ENCODE assay signal across 9 mouse cellular contexts in genomic region chr4:46258774-46259173, GRCm38 (mm10).
A peak's percentile ranks its signal among the peaks of the same experiment; 100 is the strongest.
DNase-seq lines count a peak whose midpoint lies in the region; ATAC-seq and TF ChIP-seq lines count a peak whose summit lies in the region.
"Had no signal": no experiment of that assay in that cellular context is flagged by ENCODE, and none has a peak within 500 bp of the region (broad histone marks: within the 10 kb centered on the region; RNA-seq: fewer than 3 reads in every experiment).

No protein-coding gene starts in this region.

- no peak overlapping the region for H3K4me3 ChIP-seq in heart, postnatal 0 days (ENCODE audit: low read depth, low read length)
- no peak overlapping the region for H3K4me3 ChIP-seq in heart, embryonic 10.5 days
- H3K4me3 ChIP-seq in midbrain, embryonic 14.5 days (replicated peaks; ENCODE audit: low read depth, low read length): no peak overlapping the region
- no peak overlapping the region for H3K4me3 ChIP-seq in midbrain, embryonic 13.5 days (replicated peaks)
- H3K4me3 ChIP-seq in hindbrain, embryonic 16.5 days (ENCODE audit: low read length): no peak overlapping the region
- H3K4me3 ChIP-seq: midbrain, embryonic 15.5 days had no signal

- H3K9me3 ChIP-seq in heart, postnatal 0 days (replicated peaks; ENCODE audit: control insufficient read depth, low read length): no peaks in the 10 kb centered on the region
- H3K9me3 ChIP-seq in heart, embryonic 10.5 days: no peaks in the 10 kb centered on the region
- no peaks in the 10 kb centered on the region for H3K9me3 ChIP-seq in midbrain, embryonic 14.5 days (ENCODE audit: control insufficient read depth, low read length)
- H3K9me3 ChIP-seq in midbrain, embryonic 13.5 days: no peaks in the 10 kb centered on the region
- no peaks in the 10 kb centered on the region for H3K9me3 ChIP-seq in hindbrain, embryonic 16.5 days (ENCODE audit: control insufficient read depth, low read length)
- H3K9me3 ChIP-seq: midbrain, embryonic 15.5 days had no signal

- DNase-seq in heart, postnatal 0 days (ENCODE audit: low spot score): peak; percentile 42
- DNase-seq in heart, embryonic 10.5 days (ENCODE audit: low spot score): no peak
- peak; percentile 23 for DNase-seq in midbrain, embryonic 14.5 days
- DNase-seq in cerebellum, postnatal 10 days: peak; percentile 57 to 67
- peak; percentile 48 for DNase-seq in right cerebral cortex, postnatal 14 days
- DNase-seq in kidney, postnatal 14 days: no peak

- no peaks in the 10 kb centered on the region for H3K4me1 ChIP-seq in heart, postnatal 0 days (ENCODE audit: control insufficient read depth, insufficient read depth)
- H3K4me1 ChIP-seq in heart, embryonic 10.5 days: peaks cover 5% of the 10 kb centered on the region; the same call in 1 of the 2 replicates
- H3K4me1 ChIP-seq in midbrain, embryonic 14.5 days (ENCODE audit: control insufficient read depth, insufficient read depth, low read length): no peaks in the 10 kb centered on the region
- H3K4me1 ChIP-seq in midbrain, embryonic 13.5 days (replicated peaks): no peaks in the 10 kb centered on the region
- H3K4me1 ChIP-seq in hindbrain, embryonic 16.5 days (ENCODE audit: control insufficient read depth, insufficient read depth, low read depth, low read length): no peaks in the 10 kb centered on the region
- H3K4me1 ChIP-seq: midbrain, embryonic 15.5 days had no signal

- no peak for TF ChIP-seq EP300 in heart, postnatal 0 days (IDR thresholded peaks at IDR 0.05; ENCODE audit: low read depth)

- no peak overlapping the region for H3K27ac ChIP-seq in heart, postnatal 0 days (ENCODE audit: low read depth)
- H3K27ac ChIP-seq in heart, embryonic 10.5 days: no peak overlapping the region
- no peak overlapping the region for H3K27ac ChIP-seq in midbrain, embryonic 14.5 days (replicated peaks; ENCODE audit: low read depth, low read length)
- H3K27ac ChIP-seq in midbrain, embryonic 13.5 days: no peak overlapping the region
- H3K27ac ChIP-seq in hindbrain, embryonic 16.5 days (ENCODE audit: low read depth, low read length): no peak overlapping the region
- H3K27ac ChIP-seq: midbrain, embryonic 15.5 days had no signal

- H3K27me3 ChIP-seq in heart, postnatal 0 days (ENCODE audit: control insufficient read depth, insufficient read depth, low read length): 0 out of 2 replicates have a peak, but pooled peaks cover 3% of the 10 kb centered on the region
- H3K27me3 ChIP-seq in heart, embryonic 10.5 days (ENCODE audit: insufficient read depth, poor library complexity, severe bottlenecking): 0 out of 2 replicates have a peak, but pooled peaks cover 10% of the 10 kb centered on the region
- no peaks in the 10 kb centered on the region for H3K27me3 ChIP-seq in midbrain, embryonic 14.5 days (ENCODE audit: control insufficient read depth, insufficient read depth, low read length)
- no peaks in the 10 kb centered on the region for H3K27me3 ChIP-seq in midbrain, embryonic 13.5 days
- no peaks in the 10 kb centered on the region for H3K27me3 ChIP-seq in hindbrain, embryonic 16.5 days (replicated peaks; ENCODE audit: control insufficient read depth, insufficient read depth, low read length)
- H3K27me3 ChIP-seq: midbrain, embryonic 15.5 days had no signal

- WGBS in heart, postnatal 0 days: 38% methylated on average over 5 of the region's 5 CpGs
- WGBS in heart, embryonic 10.5 days: 63% methylated on average over 5 of the region's 5 CpGs
- whole genome bisulfite sequencing in midbrain, embryonic 14.5 days: 75% methylated on average over 5 of the region's 5 CpGs
- WGBS in midbrain, embryonic 13.5 days: 67% methylated on average over 5 of the region's 5 CpGs
- 74% methylated on average over 5 of the region's 5 CpGs for WGBS in hindbrain, embryonic 16.5 days

- no peak overlapping the region for H3K4me2 ChIP-seq in heart, postnatal 0 days (ENCODE audit: low read depth, low read length)
- H3K4me2 ChIP-seq in midbrain, embryonic 14.5 days (ENCODE audit: low read length): no peak overlapping the region
- no peak overlapping the region for H3K4me2 ChIP-seq in midbrain, embryonic 13.5 days (replicated peaks)
- H3K4me2 ChIP-seq in hindbrain, embryonic 16.5 days (ENCODE audit: low read length): no peak overlapping the region
- H3K4me2 ChIP-seq: midbrain, embryonic 15.5 days had no signal

- H3K36me3 ChIP-seq in heart, postnatal 0 days (replicated peaks; ENCODE audit: control insufficient read depth, insufficient read depth, low read length): no peaks in the 10 kb centered on the region
- no peaks in the 10 kb centered on the region for H3K36me3 ChIP-seq in heart, embryonic 10.5 days
- no peaks in the 10 kb centered on the region for H3K36me3 ChIP-seq in midbrain, embryonic 14.5 days (ENCODE audit: control insufficient read depth, insufficient read depth, low read length)
- no peaks in the 10 kb centered on the region for H3K36me3 ChIP-seq in midbrain, embryonic 13.5 days
- H3K36me3 ChIP-seq in hindbrain, embryonic 16.5 days (ENCODE audit: control insufficient read depth, insufficient read depth, low read length): no peaks in the 10 kb centered on the region
- H3K36me3 ChIP-seq: midbrain, embryonic 15.5 days had no signal

- no peak overlapping the region for H3K9ac ChIP-seq in heart, postnatal 0 days (replicated peaks; ENCODE audit: low read depth, low read length)
- no peak overlapping the region for H3K9ac ChIP-seq in midbrain, embryonic 14.5 days (replicated peaks; ENCODE audit: low read length)
- H3K9ac ChIP-seq in midbrain, embryonic 13.5 days (replicated peaks): no peak overlapping the region
- H3K9ac ChIP-seq in hindbrain, embryonic 16.5 days (ENCODE audit: low read depth, low read length): no peak overlapping the region
- H3K9ac ChIP-seq: midbrain, embryonic 15.5 days had no signal

- ATAC-seq in heart, postnatal 0 days (ENCODE audit: insufficient read depth, low read depth): peak; percentile 71
- no peak for ATAC-seq in midbrain, embryonic 14.5 days (ENCODE audit: low FRiP score, low TSS enrichment)
- ATAC-seq in midbrain, embryonic 13.5 days: no peak
- no peak for ATAC-seq in hindbrain, embryonic 16.5 days
- ATAC-seq: midbrain, embryonic 15.5 days had no signal

- TF ChIP-seq CTCF in heart, postnatal 0 days (IDR thresholded peaks at IDR 0.05; ENCODE audit: low read depth): peak; percentile 51

Comparison
In these comparisons a context has a peak if more than half of its experiments do, and no peak if none do; other contexts are left out.
1. DNase-seq: peak in heart, postnatal 0 days (single experiment), midbrain, embryonic 14.5 days (single experiment), cerebellum, postnatal 10 days (2 of 2) and right cerebral cortex, postnatal 14 days (single experiment); none in heart, embryonic 10.5 days (single experiment) and kidney, postnatal 14 days (single experiment).